Mouse (Mus musculus) hindbrain, postnatal 0 days (tissue): ENCODE measurements around the gene Gm21310. TPM values are rescaled to one million over a fixed set of nuclear protein-coding genes. Genes with fewer than 3 reads are reported as not detected.
"Not testable (repeated sequence)": the region's sequence is repeated elsewhere in the genome, so short reads cannot be mapped to it uniquely, and the experiment has no call there.

ENCODE experiments used
- ATAC-seq: fragments of 200-750 bp; cut with Nextera tagmentation; 2 replicates; pipeline ENCODE4 v1.8.0; 2017; ENCODE audit warnings: mild to moderate bottlenecking, moderate TSS enrichment, moderate library complexity
- DNase-seq: peaks from one replicate; pipeline ENCODE4 v3.0.0-alpha.2; 2015; ENCODE audit warnings: low spot score
- H3K27ac ChIP-seq: fragments of 300-500 bp; sonication (generic); 2 replicates; pipeline ENCODE4 v1.5.1; 2014; ENCODE audit warnings: mild to moderate bottlenecking
- H3K27me3 ChIP-seq: fragments of 300-500 bp; sonication (generic); 2 replicates; pipeline ENCODE4 v1.6.1; 2014; ENCODE audit warnings: low read length, mixed read lengths; ENCODE audit not compliant: insufficient read depth
- H3K36me3 ChIP-seq: fragments of 300-500 bp; sonication (generic); 2 replicates; pipeline ENCODE4 v1.6.1; 2014; ENCODE audit warnings: low read length, mixed read lengths; ENCODE audit not compliant: insufficient read depth
- H3K4me1 ChIP-seq: fragments of 300-500 bp; sonication (generic); 2 replicates; pipeline ENCODE4 v1.6.1; 2014; ENCODE audit warnings: antibody characterized with exemption, low read length, mixed read lengths; ENCODE audit not compliant: insufficient read depth
- H3K4me2 ChIP-seq: fragments of 300-500 bp; sonication (generic); 2 replicates; pipeline ENCODE4 v1.6.1; 2014; ENCODE audit warnings: low read depth, mild to moderate bottlenecking, low read length, moderate library complexity, mixed read lengths
- H3K4me3 ChIP-seq: fragments of 300-500 bp; sonication (generic); 2 replicates; pipeline ENCODE4 v1.5.1; 2014; ENCODE audit warnings: low read length
- H3K9ac ChIP-seq: fragments of 300-500 bp; sonication (generic); replicated peaks from 2 replicates; pipeline ENCODE4 v1.6.1; 2014; ENCODE audit warnings: mild to moderate bottlenecking, low read length, moderate library complexity, mixed read lengths
- H3K9me3 ChIP-seq: fragments of 300-500 bp; sonication (generic); 2 replicates; pipeline ENCODE4 v1.6.1; 2016; ENCODE audit warnings: low read length, mixed read lengths
- polyA plus RNA-seq: library from polyadenylated mRNA; unstranded; fragments of >200 nt; fragmentation: Nextera tagmentation; extraction: Ambion mirVana; gene quantifications from 2 replicates; pipeline ENCODE4 v1.2.1, GENCODE M21; 2015
- total RNA-seq: library from RNA; depleted of rRNA; stranded (reverse); fragments of >200 nt; gene quantifications from 2 replicates; pipeline ENCODE4 v1.2.3, GENCODE M21; 2014; rRNA removed

The Gm21310 gene
- not detected in 2 replicates for total RNA-seq
- not detected in 2 replicates for polyA plus RNA-seq

DNA sequence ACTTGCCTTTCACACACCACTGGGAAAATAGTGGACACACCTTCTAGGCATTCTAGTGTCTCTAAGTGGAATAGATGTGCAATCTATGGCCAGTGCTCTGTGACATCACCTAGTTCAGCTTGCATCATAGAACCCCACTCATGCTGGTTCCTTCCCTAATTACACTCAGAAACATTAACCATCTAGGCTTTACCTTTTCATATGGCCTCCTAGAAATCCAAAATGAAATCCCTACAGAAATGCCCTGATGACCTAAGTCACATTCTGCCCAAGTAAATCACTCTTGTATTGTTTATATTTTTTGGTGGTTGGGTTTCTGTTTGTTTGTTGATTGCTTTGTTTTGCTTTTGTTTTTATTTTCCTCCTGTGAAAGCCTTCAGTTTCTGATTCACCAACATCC lies at the start of gene Gm21310:
TSS of gene Gm21310 (minus strand) at position 101 of the 400 bp plus-strand sequence.
- not testable (repeated sequence) for H3K9me3 ChIP-seq, H3K4me1 ChIP-seq, H3K4me3 ChIP-seq, H3K36me3 ChIP-seq, H3K9ac ChIP-seq, ATAC-seq, H3K27me3 ChIP-seq, H3K27ac ChIP-seq, H3K4me2 ChIP-seq, DNase-seq

Other genes with a start within 250 kb of the Gm21310 start
- gene Gm20834, start 177.4 kb upstream of the Gm21310 start, total RNA-seq: not detected in 2 replicates
- gene Gm20834, start 177.4 kb upstream of the Gm21310 start, polyA plus RNA-seq: not detected in 2 replicates